Mouse (Mus musculus): ENCODE data around the gene Usf3.
A peak's percentile ranks its signal among the peaks of the same experiment; 100 is the strongest.

The Usf3 gene

DNA sequence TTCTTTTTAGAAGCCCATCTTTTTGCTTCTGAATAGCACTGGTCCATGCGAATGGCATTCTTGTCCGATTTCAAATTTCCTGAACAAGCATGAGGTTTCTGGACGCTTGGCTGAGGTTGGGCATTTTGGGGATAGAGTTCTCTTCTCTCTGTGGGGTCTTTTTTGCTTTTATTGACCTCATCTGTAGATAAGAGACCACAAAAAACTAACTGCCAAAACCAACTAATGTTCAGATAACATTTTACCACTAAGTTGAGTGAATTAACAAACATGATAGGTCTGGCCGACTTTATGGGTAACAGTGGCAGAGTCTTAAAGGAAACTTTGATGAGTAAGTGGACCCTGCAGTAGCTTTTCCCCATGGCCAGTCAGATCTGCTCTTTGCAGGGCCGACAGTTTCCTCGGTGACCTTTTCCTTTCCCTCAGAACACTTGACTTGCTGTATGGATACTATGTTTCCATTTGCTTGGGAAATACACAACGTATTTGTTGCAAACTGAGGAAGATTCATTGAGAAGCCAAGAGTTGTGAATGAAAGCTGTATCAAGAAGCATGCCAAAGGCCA, 1.0 kb downstream of the Usf3 start:
- DNase-seq (ENCODE audit: low read depth): no peak

DNA sequence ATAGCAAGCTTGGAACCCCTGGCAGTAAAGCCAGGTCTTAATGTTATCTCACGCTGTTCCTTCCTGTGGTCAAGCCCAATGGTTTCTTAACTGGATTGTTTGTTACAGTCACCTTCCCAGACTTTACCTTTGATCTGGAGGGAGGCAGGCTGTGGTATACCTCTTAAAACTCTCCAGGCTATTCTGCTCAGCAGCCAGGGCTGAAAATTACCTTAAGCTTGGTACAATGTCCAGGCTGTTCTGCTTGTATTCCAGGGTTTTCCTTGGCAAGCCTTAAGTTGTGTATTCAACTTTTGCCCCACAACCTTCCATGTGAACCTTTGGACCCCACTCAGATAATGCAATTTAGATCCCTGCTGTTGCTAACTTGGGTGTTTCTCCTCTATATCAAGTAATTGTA, 2.0 kb downstream of the Usf3 start:
- no peak for DNase-seq (ENCODE audit: low read depth)

- DNase-seq (ENCODE audit: low read depth): no peak
Observed at GRCm38 (mm10) chr16:44176511-44176910, 3.5 kb downstream of the Usf3 start.

DNA sequence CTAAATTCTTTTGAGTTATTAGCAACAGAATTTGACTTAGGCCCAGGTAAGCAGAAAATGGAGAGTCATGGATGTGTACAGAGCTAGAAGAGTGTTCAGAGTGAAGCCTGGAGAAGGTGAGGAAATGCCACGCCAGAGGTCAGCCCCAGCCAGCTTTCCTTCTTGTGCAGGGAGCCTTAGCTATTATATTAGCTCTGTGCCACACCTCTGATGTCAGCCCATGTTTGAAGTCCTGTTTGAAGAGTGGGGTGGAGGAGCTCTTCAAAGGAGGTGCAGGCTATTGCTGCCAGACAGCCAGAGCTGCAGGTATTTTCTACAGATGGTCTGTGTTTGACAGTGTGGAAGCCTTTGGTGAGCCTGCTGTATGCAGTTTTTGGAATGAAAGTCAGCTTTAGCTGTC, 5.5 kb downstream of the Usf3 start:
- no peak for DNase-seq (ENCODE audit: low read depth)

- DNase-seq (ENCODE audit: low read depth): no peak
Observed at GRCm38 (mm10) chr16:44182597-44182996, 9.6 kb downstream of the Usf3 start.

DNA sequence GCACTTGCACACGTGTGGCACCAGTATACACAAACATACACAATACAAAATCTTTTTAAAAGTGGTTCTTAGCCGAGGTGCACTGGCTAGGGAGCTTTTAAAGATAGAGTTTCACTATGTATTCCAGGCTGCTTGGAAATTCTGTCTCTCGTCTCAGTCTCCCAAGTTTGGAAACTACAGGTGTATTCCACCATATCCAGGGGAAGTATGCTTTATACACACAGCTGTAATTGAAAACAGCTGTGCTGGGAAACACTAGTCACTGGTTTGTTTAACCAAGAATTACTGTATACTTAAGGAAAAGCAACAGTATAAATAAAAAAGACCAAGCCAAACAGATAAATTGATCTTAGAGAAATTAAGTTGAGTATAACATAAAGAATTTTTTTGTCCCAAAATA, 11.7 kb downstream of the Usf3 start:
- DNase-seq (ENCODE audit: low read depth): no peak

DNA sequence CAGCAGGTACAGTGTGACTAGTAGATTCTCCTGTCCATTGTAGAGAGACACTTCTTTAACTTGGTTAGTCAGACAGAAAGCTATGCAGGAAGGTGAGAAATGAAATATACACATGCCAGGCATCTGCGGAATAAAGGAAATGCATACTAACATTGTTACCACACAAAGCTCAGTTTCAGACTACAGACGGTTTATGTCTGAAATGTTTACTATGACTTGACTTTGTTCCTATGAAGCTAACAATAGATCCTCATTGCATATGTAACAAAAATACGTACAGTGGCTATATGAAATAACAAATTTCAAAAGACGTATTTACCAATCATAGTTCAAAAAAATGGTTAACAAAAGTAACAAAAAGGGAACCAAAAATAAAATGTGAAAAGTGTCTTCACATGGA, 14.1 kb downstream of the Usf3 start:
- DNase-seq (ENCODE audit: low read depth): no peak

DNA sequence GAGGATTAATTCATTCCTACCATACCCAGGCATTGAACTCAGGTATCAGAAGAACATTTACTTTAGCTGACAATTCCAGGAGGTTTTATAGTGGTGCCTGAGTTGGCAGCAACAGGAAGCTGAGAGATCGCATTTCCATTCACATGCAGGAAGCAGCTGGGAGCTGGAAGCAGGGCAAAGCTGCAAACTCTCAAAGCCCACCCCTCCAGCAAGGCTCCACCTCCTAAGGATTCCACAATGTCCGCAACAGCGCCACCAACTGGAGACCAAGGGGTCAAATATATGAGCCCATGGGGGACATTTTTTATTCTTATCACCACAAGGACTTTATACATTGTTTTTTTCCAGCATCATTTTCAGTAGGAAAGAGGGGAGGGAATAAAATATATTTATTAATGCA, 15.7 kb downstream of the Usf3 start:
- DNase-seq (ENCODE audit: low read depth): no peak

DNA sequence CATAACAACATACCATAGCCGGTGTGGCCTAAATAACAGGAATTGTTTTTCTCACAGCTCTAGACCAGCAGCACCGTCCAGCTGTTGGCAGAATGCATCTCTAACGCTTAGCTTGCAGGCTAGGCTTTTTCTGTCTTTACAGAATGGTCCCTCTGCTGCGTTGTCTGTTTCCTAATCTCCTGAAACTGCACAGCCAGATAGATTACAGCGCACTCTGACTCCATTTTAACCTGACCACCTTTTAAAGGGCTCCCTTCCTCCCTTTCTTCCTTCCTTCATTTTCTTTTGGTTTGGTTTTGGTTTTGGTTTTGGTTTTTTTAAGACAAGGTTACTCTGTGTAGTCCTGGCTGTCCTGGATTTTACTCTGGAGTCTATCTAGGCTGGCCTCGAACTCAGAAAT, 17.0 kb downstream of the Usf3 start:
- DNase-seq (ENCODE audit: low read depth): no peak

DNA sequence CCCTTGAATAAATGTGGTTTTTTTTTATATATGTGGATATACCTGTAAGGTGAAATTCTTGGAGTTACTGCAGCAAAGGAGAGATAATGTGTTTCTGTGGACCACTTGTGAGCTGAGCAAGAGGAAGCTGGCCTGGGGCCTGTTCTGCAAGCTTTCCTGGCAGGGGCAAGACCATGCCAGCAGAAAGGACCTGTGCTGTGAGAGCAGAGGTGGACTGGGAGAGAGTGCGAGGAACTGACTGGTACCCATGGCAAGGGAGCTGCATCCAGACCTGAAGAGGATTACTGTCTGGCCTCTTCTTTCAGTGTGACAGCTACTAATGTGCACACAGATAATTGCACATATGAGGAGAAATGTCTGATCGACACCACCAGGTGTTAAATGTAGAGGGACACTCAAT, 17.9 kb downstream of the Usf3 start:
- DNase-seq (ENCODE audit: low read depth): no peak

DNA sequence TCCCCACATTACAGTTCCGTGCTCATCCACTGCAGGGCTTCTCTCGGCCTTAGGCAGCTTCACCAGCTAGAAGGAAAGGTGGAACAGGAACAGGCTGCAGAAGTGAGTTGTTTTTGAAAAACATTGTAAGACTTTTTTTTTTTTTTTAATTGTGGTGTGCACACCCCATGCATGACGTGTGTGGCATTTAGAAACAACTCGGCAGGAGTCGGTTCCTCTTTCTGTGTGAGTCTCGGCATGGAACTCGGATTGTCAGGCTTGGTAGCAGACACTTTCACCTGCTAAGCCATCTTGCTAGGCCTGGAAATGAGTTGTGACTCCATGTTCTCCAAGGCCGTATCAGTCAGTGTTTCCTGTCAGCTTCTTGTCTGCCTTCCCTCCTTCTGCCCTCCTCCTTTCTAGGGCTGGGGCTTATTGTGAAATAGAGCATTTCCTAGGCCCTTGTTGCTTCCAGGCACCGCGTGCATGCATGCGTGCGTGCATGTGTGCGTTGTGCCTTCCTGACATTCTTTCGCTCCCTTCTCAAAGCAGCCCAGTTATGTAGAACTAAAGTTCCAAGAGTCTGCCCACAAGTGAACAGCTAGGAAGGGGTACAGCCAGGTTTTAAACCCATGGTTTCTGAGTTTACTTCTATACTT, 26.1 kb downstream of the Usf3 start:
- no peak for DNase-seq (ENCODE audit: low read depth)

DNA sequence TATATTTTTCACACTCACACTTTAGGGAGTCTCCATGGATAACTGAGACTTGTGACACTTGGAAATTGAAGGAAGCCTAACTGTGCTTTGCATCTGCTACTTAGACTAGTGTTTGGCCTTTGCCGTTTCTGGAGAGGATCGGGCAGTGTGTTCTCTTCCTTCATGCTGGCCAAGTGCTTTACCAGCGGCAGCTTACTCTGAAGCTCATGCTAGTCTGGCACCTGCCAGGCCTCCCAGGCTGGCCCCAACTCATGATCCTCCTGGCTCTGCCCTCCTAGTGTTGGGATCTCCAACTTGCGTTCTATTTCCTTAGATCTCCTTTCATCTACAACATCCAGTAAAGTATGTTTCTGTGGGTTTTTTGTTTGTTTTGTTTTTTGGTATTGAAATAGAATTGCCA, 27.1 kb downstream of the Usf3 start:
- DNase-seq (ENCODE audit: low read depth): no peak

GRCm38 (mm10) chr16:44204331-44204730, 31.3 kb downstream of the Usf3 start:
- DNase-seq (ENCODE audit: low read depth): no peak

DNA sequence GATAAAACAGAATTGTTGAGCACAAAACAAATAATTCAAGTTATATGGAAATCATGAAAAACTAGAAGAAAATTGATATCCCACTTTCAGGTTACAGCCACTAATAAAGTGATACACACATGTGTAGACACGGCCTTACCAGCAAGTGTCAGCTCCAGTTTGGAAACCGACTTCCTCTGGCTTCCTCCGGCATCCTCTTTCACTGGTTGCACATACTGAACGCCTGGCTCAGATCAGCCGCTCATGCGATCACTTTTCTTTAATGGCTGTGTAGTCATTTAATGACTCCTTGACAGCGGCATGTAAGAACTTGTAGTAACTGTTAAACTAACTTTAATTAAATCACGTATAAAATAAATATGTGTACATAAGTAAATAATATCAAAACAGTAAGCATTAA, 32.9 kb downstream of the Usf3 start:
- DNase-seq (ENCODE audit: low read depth): no peak

- peak; percentile 50 for DNase-seq (ENCODE audit: low read depth)
Observed at GRCm38 (mm10) chr16:44210156-44211053, 37.4 kb downstream of the Usf3 start.

- no peak for DNase-seq (ENCODE audit: low read depth)
Observed at GRCm38 (mm10) chr16:44211054-44211414, 38.0 kb downstream of the Usf3 start.

DNA sequence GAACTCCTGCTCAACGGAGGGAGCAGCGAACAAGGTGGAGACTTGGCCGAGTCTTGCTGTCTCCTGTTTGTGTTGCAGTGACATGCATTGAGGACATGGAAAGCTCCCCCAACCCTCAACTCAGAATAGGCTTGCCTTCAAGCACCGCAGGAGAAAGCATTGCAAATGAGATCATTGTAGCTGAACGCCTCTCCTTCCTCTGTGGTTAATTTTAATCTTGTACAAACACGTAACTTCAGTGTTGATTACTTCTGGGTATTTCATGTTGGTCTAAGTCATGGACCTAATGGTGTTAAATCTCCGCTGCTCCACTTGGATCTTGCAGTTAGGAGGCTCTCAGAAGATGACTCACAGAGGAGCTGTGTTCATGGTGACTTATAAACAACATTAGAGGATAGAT, 39.7 kb downstream of the Usf3 start:
- DNase-seq (ENCODE audit: low read depth): no peak

- DNase-seq (ENCODE audit: low read depth): no peak
Observed at GRCm38 (mm10) chr16:44215513-44215912, 42.5 kb downstream of the Usf3 start.

DNA sequence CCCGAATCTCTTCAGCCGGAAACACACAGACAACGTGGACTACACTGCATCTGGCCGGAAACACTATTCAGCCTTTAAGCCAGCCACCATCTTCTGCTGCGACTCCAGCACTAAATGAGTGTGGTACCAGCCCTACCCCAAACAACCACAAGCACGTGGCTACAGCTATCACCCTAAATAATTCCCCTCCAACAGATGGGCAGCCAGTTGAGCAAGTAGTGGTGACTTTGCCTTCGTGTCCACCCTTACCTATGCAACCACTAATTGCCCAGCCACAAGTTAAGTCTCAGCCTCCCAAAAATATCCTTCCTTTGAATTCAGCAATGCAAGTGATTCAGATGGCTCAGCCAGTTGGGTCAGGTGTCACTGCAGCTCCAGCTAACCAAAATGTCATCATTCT, 43.4 kb downstream of the Usf3 start:
- DNase-seq (ENCODE audit: low read depth): no peak

GRCm38 (mm10) chr16:44221463-44221862, 48.4 kb downstream of the Usf3 start:
- DNase-seq (ENCODE audit: low read depth): no peak

DNA sequence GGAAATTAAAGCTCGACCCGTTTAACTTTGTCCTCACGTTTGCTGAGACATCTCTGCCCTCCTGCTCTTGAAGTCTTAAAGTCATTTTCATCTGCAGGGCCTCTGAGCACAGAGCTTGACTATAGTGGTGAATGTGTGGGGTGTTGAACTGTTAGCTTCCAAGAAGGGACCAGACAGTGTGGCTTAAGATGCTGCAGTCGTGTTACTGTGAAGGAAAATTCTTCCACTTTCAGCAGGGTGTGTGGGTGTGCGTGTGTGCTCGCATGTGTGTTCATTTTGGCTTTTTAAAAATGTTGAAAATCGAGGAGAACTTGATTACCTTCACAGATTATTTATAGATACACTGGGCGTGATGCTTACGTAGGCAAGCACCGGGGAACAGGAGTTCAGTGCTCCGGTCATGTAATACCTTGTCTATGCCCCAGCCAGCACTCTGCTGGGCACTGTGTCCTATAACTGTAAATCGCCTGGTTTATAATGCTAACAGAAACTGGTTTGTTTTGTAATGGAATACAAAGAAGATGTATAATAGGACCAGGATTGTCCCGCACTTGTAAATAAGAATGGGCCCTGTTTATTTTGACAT, 53.8 kb downstream of the Usf3 start:
- no peak for DNase-seq (ENCODE audit: low read depth)

DNA sequence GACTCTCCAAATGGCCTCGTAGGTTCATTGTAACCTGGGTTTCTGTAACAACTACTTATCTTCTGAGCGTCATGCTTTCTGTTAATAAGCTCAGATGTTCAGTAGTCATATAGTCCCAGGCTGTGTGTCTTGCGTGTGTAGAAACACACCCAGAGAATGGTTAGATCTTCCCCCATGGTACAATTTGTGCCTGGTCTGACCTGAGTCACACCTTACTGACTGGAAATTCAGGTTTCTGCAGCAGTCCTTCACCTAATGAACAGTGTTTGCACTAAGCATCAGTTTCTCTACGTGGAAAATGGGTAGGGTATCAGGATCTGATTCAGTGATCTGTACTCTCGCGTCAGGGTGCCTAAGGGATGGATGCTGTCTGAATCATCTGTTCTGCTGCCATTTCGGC, 60.0 kb downstream of the Usf3 start:
- no peak for DNase-seq (ENCODE audit: low read depth)

DNA sequence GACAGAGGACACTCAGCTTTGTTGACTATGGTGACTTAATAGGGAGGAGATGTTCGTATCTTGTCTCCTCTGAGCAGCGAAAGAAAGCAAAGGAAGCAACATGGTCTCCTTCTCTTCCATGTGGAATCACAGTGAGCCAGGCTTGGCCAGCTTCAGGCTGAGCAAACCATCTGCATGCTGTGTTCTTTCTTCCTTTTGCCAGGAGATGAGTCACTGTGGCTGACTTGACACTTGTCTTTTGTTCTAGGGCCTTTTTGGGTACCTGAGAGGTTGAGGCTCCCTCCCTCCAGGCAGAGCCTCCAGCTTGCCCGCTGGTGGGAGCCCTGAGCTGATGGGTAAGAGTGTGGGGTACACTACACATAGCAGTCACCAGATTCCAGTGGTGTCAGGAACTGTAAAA, 64.8 kb downstream of the Usf3 start:
- DNase-seq (ENCODE audit: low read depth): no peak

Data from c-Kit-positive CD71-positive TER-119-negative erythroid progenitor cells, embryonic 14.5 days (primary cell).